Comparison of ENCODE assay signal across 28 mouse cellular contexts in the genomic region with DNA sequence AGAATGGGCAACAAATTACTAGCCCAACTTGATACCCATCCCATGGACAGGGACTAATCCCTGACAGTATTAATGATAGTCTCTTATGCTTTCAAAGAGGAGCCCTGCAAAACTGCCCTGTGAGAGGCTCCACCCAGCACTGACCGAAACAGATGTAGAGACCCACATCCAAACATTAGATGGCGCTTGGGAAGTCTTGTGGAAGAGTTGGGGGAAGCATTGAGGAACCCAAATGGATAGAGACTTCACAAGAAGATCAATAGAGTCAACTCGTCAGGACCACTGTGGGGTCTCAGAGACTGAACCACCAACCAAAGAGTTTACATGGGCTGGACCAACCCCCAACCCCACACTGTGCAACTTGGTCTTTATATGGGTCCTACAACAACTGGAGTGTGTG.
"Had no signal": no experiment of that assay in that cellular context is flagged by ENCODE, and none has a peak within 500 bp of the region (broad histone marks: within the 10 kb centered on the region; RNA-seq: fewer than 3 reads in every experiment).

No protein-coding gene starts in this region.

- H3K36me3 ChIP-seq: heart, embryonic 12.5 days; heart, embryonic 13.5 days; heart, embryonic 15.5 days; hindbrain, embryonic 10.5 days; hindbrain, embryonic 12.5 days; hindbrain, embryonic 13.5 days; hindbrain, embryonic 15.5 days; intestine, embryonic 15.5 days; kidney, embryonic 15.5 days had no signal

- H3K9me3 ChIP-seq: heart, embryonic 13.5 days; heart, embryonic 15.5 days; hindbrain, embryonic 10.5 days; hindbrain, embryonic 12.5 days; hindbrain, embryonic 13.5 days; hindbrain, embryonic 15.5 days; intestine, embryonic 15.5 days; kidney, embryonic 15.5 days had no signal

- H3K4me3 ChIP-seq: heart, embryonic 12.5 days; heart, embryonic 13.5 days; heart, embryonic 15.5 days; hindbrain, embryonic 10.5 days; hindbrain, embryonic 12.5 days; hindbrain, embryonic 13.5 days; hindbrain, embryonic 15.5 days; intestine, embryonic 15.5 days; kidney, embryonic 15.5 days; layer of hippocampus, adult 2 months; left cerebral cortex, adult 2 months had no signal

- H3K4me1 ChIP-seq: heart, embryonic 12.5 days; heart, embryonic 13.5 days; heart, embryonic 15.5 days; hindbrain, embryonic 10.5 days; hindbrain, embryonic 12.5 days; hindbrain, embryonic 13.5 days; hindbrain, embryonic 15.5 days; intestine, embryonic 15.5 days had no signal

- DNase-seq: heart, postnatal 36 days; heart, postnatal 4 days; kidney, adult 11 months; kidney, adult 18-20 months; kidney, adult 2 months; kidney, adult 8-10 months; kidney, adult 9 months; kidney, postnatal 10 days; kidney, postnatal 14 days; kidney, postnatal 25 days; kidney, postnatal 36 days; kidney, postnatal 4 days; layer of hippocampus, adult 9-11 months; layer of hippocampus, postnatal 36 days had no signal

- H3K27ac ChIP-seq: heart, embryonic 13.5 days; heart, embryonic 15.5 days; hindbrain, embryonic 10.5 days; hindbrain, embryonic 12.5 days; hindbrain, embryonic 13.5 days; hindbrain, embryonic 14.5 days; hindbrain, embryonic 15.5 days; hindbrain, postnatal 0 days; intestine, embryonic 15.5 days; kidney, embryonic 15.5 days; kidney, postnatal 0 days; layer of hippocampus, adult 2 months; left cerebral cortex, adult 2 months had no signal

- H3K27me3 ChIP-seq: heart, embryonic 12.5 days; heart, embryonic 13.5 days; heart, embryonic 15.5 days; hindbrain, embryonic 12.5 days; hindbrain, embryonic 13.5 days; hindbrain, embryonic 15.5 days; intestine, embryonic 15.5 days; kidney, embryonic 15.5 days had no signal
